Mouse (Mus musculus): ENCODE data around the gene Mef2a.

DNA sequence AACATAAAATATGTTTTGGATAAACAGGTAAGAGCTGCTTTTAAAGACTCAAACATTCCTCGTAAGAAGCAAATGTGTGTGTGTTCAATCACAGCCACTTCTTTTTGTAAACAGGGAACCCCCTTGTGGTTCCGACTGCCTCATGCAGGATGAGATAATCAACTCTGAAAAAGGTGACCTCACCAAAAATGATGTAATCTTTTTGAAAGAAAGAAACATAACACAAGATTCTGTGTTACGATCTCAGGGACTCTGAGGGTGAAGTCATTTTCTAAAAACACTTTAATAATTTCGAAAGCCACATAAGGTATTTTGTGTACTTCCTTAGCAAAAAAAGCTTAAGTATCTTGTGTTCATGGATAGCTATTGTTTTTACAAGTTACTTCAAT lies 128.8 kb downstream of the Mef2a start:
- TF ChIP-seq POLR2A (IDR thresholded peaks at IDR 0.05; ENCODE audit: insufficient read depth, low read depth, low read length) (no peak), CTCF (IDR thresholded peaks at IDR 0.05; ENCODE audit: insufficient read depth, low read depth, low read length) (no peak)
